Mouse (Mus musculus): ENCODE data around the gene Cep350.

The Cep350 gene

GRCm38 (mm10) chr1:155811995-155812580 lies 161.0 kb downstream of the Cep350 start:
- peak overlapping the region; percentile 90 for H3K4me3 ChIP-seq (replicated peaks; ENCODE audit: low read length)
- peaks cover 18% of the 10 kb centered on the region for H3K4me1 ChIP-seq (replicated peaks; ENCODE audit: low read depth, low read length)
- TF ChIP-seq CTCF (conservative IDR thresholded peaks at IDR 0.05; ENCODE audit: low read length) (no peak), POU5F1 (IDR thresholded peaks at IDR 0.05; ENCODE audit: borderline replicate concordance, low read length) (no peak), NANOG (IDR thresholded peaks at IDR 0.05; ENCODE audit: borderline replicate concordance, low read length) (no peak)
- H3K36me3 ChIP-seq (ENCODE audit: insufficient read depth, low read length), result no peaks in the 10 kb centered on the region
- H3K27me3 ChIP-seq (ENCODE audit: insufficient read depth, low read length), result peaks cover 36% of the 10 kb centered on the region
- H3K9me3 ChIP-seq (ENCODE audit: low read length), result no peaks in the 10 kb centered on the region

DNA sequence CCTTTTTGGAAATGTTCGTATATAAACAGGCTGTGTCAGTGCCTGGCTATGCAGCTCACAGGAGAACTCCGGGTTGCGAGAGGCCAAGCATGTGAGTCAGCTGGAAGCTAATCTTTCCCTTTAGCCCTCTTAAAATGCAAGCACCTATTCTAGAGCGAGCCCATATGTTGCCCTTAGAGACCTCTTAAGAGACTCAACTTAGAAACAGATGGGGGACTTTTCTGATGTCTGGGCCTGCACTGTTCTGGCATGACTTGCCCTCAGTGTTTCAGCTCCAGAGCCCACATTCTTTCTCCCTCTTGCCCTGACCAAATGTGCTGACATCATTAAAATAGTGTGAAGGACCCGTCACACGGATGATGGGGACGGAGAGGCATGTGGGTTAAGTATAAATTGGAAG lies 162.4 kb downstream of the Cep350 start:
- no peak overlapping the region for H3K4me3 ChIP-seq (replicated peaks; ENCODE audit: low read length)
- H3K27me3 ChIP-seq (ENCODE audit: insufficient read depth, low read length), result peaks cover 36% of the 10 kb centered on the region
- no peaks in the 10 kb centered on the region for H3K36me3 ChIP-seq (ENCODE audit: insufficient read depth, low read length)
- peaks cover 14% of the 10 kb centered on the region for H3K4me1 ChIP-seq (replicated peaks; ENCODE audit: low read depth, low read length)
- H3K9me3 ChIP-seq (ENCODE audit: low read length), result no peaks in the 10 kb centered on the region
- no peak for TF ChIP-seq NANOG (IDR thresholded peaks at IDR 0.05; ENCODE audit: borderline replicate concordance, low read length)
- TF ChIP-seq POU5F1 (IDR thresholded peaks at IDR 0.05; ENCODE audit: borderline replicate concordance, low read length), result no peak
- TF ChIP-seq CTCF (conservative IDR thresholded peaks at IDR 0.05; ENCODE audit: low read length), result no peak

GRCm38 (mm10) chr1:155809706-155810442 lies 163.2 kb downstream of the Cep350 start:
- no peak overlapping the region for H3K4me3 ChIP-seq (replicated peaks; ENCODE audit: low read length)
- TF ChIP-seq CTCF (conservative IDR thresholded peaks at IDR 0.05; ENCODE audit: low read length), result no peak
- TF ChIP-seq POU5F1 (IDR thresholded peaks at IDR 0.05; ENCODE audit: borderline replicate concordance, low read length), result no peak
- TF ChIP-seq NANOG (IDR thresholded peaks at IDR 0.05; ENCODE audit: borderline replicate concordance, low read length), result no peak
- peaks cover 36% of the 10 kb centered on the region for H3K27me3 ChIP-seq (ENCODE audit: insufficient read depth, low read length)
- no peaks in the 10 kb centered on the region for H3K9me3 ChIP-seq (ENCODE audit: low read length)
- peaks cover 14% of the 10 kb centered on the region for H3K4me1 ChIP-seq (replicated peaks; ENCODE audit: low read depth, low read length)
- H3K36me3 ChIP-seq (ENCODE audit: insufficient read depth, low read length), result no peaks in the 10 kb centered on the region

DNA sequence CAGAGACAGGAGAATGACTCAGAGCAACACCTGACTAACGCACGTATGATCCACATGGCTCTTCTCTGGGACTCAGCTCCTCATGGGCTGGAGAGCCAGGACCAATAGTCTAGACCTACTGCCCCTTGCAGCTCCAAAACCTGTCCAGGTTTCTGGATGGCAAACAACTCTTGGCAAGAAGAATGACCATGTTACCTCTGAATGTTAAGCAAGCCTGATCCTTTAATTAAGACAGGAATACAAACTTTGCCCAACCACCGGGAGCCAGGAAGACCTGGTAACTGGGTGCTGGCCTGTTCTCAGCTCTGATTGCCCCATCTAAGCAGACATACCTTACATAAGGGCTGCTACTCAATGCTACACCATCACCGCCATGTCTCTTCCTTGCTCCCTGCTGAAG lies 164.8 kb downstream of the Cep350 start:
- peaks cover 27% of the 10 kb centered on the region for H3K27me3 ChIP-seq (ENCODE audit: insufficient read depth, low read length)
- peaks cover 10% of the 10 kb centered on the region for H3K4me1 ChIP-seq (replicated peaks; ENCODE audit: low read depth, low read length)
- TF ChIP-seq CTCF (conservative IDR thresholded peaks at IDR 0.05; ENCODE audit: low read length), result no peak
- no peak for TF ChIP-seq POU5F1 (IDR thresholded peaks at IDR 0.05; ENCODE audit: borderline replicate concordance, low read length)
- TF ChIP-seq NANOG (IDR thresholded peaks at IDR 0.05; ENCODE audit: borderline replicate concordance, low read length), result no peak
- H3K9me3 ChIP-seq (ENCODE audit: low read length), result no peaks in the 10 kb centered on the region
- peak overlapping the region; percentile 41; the same call in 1 of the 2 replicates for H3K4me3 ChIP-seq (replicated peaks; ENCODE audit: low read length)
- no peaks in the 10 kb centered on the region for H3K36me3 ChIP-seq (ENCODE audit: insufficient read depth, low read length)

GRCm38 (mm10) chr1:155805607-155806006 lies 167.4 kb downstream of the Cep350 start:
- peaks cover 10% of the 10 kb centered on the region for H3K27me3 ChIP-seq (ENCODE audit: insufficient read depth, low read length)
- H3K4me1 ChIP-seq (replicated peaks; ENCODE audit: low read depth, low read length), result no peaks in the 10 kb centered on the region
- H3K4me3 ChIP-seq (replicated peaks; ENCODE audit: low read length), result no peak overlapping the region
- TF ChIP-seq CTCF (conservative IDR thresholded peaks at IDR 0.05; ENCODE audit: low read length) (no peak), NANOG (IDR thresholded peaks at IDR 0.05; ENCODE audit: borderline replicate concordance, low read length) (no peak), POU5F1 (IDR thresholded peaks at IDR 0.05; ENCODE audit: borderline replicate concordance, low read length) (no peak)
- no peaks in the 10 kb centered on the region for H3K9me3 ChIP-seq (ENCODE audit: low read length)
- no peaks in the 10 kb centered on the region for H3K36me3 ChIP-seq (ENCODE audit: insufficient read depth, low read length)

DNA sequence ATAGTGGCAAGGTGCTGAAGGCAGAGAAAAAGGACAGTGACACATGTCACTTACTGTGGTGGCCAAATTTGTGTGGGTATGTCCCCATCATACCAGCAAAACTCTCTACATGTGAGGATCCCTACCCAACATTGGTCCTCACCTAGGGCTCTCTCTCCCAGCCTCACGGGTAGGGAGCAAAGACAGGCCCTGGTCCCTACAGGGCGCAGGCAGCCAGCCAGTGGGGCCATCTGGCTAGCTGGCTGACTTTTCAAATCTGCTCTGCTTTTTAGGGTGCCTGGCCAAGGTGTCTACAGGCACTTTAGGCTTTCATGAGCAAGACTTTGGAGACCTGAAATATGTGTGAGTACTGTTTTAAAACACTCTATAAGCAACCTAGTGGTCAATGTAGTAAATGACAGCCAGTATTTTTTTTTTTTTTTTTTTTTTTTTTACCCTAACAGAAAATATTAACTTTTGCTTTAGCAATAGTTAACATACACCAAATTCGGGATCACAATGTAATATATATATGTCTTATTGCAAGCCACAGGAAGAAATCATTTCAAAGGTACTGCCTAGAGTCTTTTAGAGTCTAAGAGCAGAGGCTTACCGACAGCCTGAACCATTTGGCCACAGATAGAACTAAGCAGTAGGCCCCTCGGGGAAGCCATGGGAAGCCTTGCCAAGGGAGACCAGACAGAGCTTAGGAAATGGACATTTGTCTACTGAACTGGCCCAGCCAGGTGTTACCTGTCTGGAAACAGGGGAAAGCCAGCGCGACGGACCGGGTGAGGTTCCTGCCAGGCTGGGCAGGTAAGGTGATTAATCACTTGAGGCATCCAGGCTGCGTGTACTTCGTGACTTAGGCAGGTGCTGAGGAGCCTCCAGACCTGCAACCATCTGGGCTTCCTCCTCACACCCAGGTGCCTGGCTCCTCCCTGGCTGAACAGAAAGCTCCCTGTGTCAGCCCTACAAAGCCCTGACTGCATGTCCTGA lies 171.8 kb downstream of the Cep350 start:
- H3K27me3 ChIP-seq (ENCODE audit: insufficient read depth, low read length), result no peaks in the 10 kb centered on the region
- H3K4me1 ChIP-seq (replicated peaks; ENCODE audit: low read depth, low read length), result peaks cover 4% of the 10 kb centered on the region; the same call in 1 of the 2 replicates
- no peaks in the 10 kb centered on the region for H3K9me3 ChIP-seq (ENCODE audit: low read length)
- TF ChIP-seq NANOG (IDR thresholded peaks at IDR 0.05; ENCODE audit: borderline replicate concordance, low read length), result no peak
- TF ChIP-seq CTCF (conservative IDR thresholded peaks at IDR 0.05; ENCODE audit: low read length), result no peak
- TF ChIP-seq POU5F1 (IDR thresholded peaks at IDR 0.05; ENCODE audit: borderline replicate concordance, low read length), result no peak
- no peaks in the 10 kb centered on the region for H3K36me3 ChIP-seq (ENCODE audit: insufficient read depth, low read length)
- H3K4me3 ChIP-seq (replicated peaks; ENCODE audit: low read length), result no peak overlapping the region

- Histone ChIP-seq H3K9me3 (ENCODE audit: low read length) (peaks cover 9% of the 10 kb centered on the region; the same call in 1 of the 2 replicates), H3K4me1 (replicated peaks; ENCODE audit: low read depth, low read length) (peaks cover 4% of the 10 kb centered on the region; the same call in 1 of the 2 replicates), H3K36me3 (ENCODE audit: insufficient read depth, low read length) (peaks cover 6% of the 10 kb centered on the region; the same call in 1 of the 2 replicates), H3K4me3 (replicated peaks; ENCODE audit: low read length) (no peak overlapping the region), H3K27me3 (ENCODE audit: insufficient read depth, low read length) (no peaks in the 10 kb centered on the region)
- TF ChIP-seq CTCF (conservative IDR thresholded peaks at IDR 0.05; ENCODE audit: low read length), result no peak
- no peak for TF ChIP-seq NANOG (IDR thresholded peaks at IDR 0.05; ENCODE audit: borderline replicate concordance, low read length)
- no peak for TF ChIP-seq POU5F1 (IDR thresholded peaks at IDR 0.05; ENCODE audit: borderline replicate concordance, low read length)
Observed at GRCm38 (mm10) chr1:155798000-155798399, 175.1 kb downstream of the Cep350 start.

GRCm38 (mm10) chr1:155797425-155797824 lies 175.6 kb downstream of the Cep350 start:
- TF ChIP-seq NANOG (IDR thresholded peaks at IDR 0.05; ENCODE audit: borderline replicate concordance, low read length) (no peak), POU5F1 (IDR thresholded peaks at IDR 0.05; ENCODE audit: borderline replicate concordance, low read length) (no peak), CTCF (conservative IDR thresholded peaks at IDR 0.05; ENCODE audit: low read length) (no peak)
- Histone ChIP-seq H3K4me3 (replicated peaks; ENCODE audit: low read length) (no peak overlapping the region), H3K9me3 (ENCODE audit: low read length) (peaks cover 9% of the 10 kb centered on the region; the same call in 1 of the 2 replicates), H3K27me3 (ENCODE audit: insufficient read depth, low read length) (no peaks in the 10 kb centered on the region), H3K36me3 (ENCODE audit: insufficient read depth, low read length) (peaks cover 6% of the 10 kb centered on the region; the same call in 1 of the 2 replicates), H3K4me1 (replicated peaks; ENCODE audit: low read depth, low read length) (peaks cover 4% of the 10 kb centered on the region; the same call in 1 of the 2 replicates)
